Mouse (Mus musculus) testis, adult 2 months (tissue): ENCODE measurements around the gene Klb. TPM values are rescaled to one million over a fixed set of nuclear protein-coding genes. Genes with fewer than 3 reads are reported as not detected.

Experiments
- H3K27ac ChIP-seq: fragments of 200-500 bp; 2 replicates; pipeline ENCODE4 v1.5.1; 2012; ENCODE audit warnings: low read depth, low read length; ENCODE audit not compliant: control insufficient read depth, insufficient read depth
- H3K27me3 ChIP-seq: fragments of 200-500 bp; 2 replicates; pipeline ENCODE4 v1.6.1; 2012; ENCODE audit warnings: mild to moderate bottlenecking, low read length, moderate library complexity; ENCODE audit not compliant: control insufficient read depth, insufficient read depth
- H3K36me3 ChIP-seq: fragments of 200-500 bp; 2 replicates; pipeline ENCODE4 v1.6.1; 2012; ENCODE audit warnings: mild to moderate bottlenecking, low read length; ENCODE audit not compliant: control insufficient read depth, insufficient read depth
- H3K4me1 ChIP-seq: fragments of 200-500 bp; 2 replicates; pipeline ENCODE4 v1.6.1; 2012; ENCODE audit warnings: low read length; ENCODE audit not compliant: control insufficient read depth, insufficient read depth
- H3K4me3 ChIP-seq: fragments of 200-500 bp; 2 replicates; pipeline ENCODE4 v1.5.1; 2012; ENCODE audit warnings: low read depth, mild to moderate bottlenecking, low read length, moderate library complexity, mixed read lengths; ENCODE audit not compliant: control insufficient read depth
- CTCF ChIP-seq: fragments of 200-500 bp; IDR thresholded peaks from 2 replicates; pipeline ENCODE4 v1.5.1; 2012; ENCODE audit warnings: low read depth, mild to moderate bottlenecking, inconsistent platforms, low read length, moderate library complexity; ENCODE audit not compliant: control insufficient read depth, insufficient read depth, insufficient replicate concordance
- POLR2A ChIP-seq: fragments of 200-500 bp; IDR thresholded peaks from 2 replicates; pipeline ENCODE4 v1.6.1; 2012; ENCODE audit warnings: low read depth, mild to moderate bottlenecking, inconsistent platforms, low read length, moderate library complexity; ENCODE audit not compliant: control insufficient read depth
- polyA plus RNA-seq: library from polyadenylated mRNA; depleted of rRNA; stranded (reverse); fragments of >200 nt; gene quantifications from 2 replicates; pipeline ENCODE4 v1.2.3, GENCODE M21; 2012

Gene Klb
- polyA plus RNA-seq, 1 experiment = 0.65 TPM

GRCm38 (mm10) chr5:65371551-65371950 lies 23.4 kb downstream of the Klb start:
- Histone ChIP-seq H3K27me3 (no peaks in the 10 kb centered on the region), H3K36me3 (no peaks in the 10 kb centered on the region), H3K4me1 (no peaks in the 10 kb centered on the region), H3K4me3 (peak overlapping the region; percentile 48; the same call in 1 of the 2 replicates), H3K27ac (no peak overlapping the region)
- TF ChIP-seq POLR2A (no peak), CTCF (no peak)

DNA sequence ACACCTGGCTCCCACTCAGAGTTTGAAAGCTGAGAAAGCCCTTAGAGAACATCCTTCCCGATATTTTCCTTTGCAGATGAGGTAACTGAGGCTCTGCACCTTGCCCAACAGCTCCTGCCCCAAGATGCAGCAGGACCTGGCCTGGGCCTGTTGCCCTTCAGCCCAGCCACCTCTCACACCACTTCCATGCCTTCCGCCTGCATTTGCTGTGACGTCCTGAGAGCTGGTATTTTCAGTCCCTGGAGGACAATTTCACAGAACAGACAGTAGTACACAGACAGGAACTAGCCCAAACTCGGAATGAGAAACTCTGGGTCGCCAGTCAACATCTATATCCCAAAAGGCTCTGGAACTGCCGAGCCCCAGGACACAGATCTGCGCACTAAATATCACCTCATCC lies 26.6 kb downstream of the Klb start:
- Histone ChIP-seq H3K4me1 (no peaks in the 10 kb centered on the region), H3K4me3 (no peak overlapping the region), H3K27ac (no peak overlapping the region), H3K27me3 (no peaks in the 10 kb centered on the region), H3K36me3 (no peaks in the 10 kb centered on the region)
- TF ChIP-seq POLR2A = no peak

GRCm38 (mm10) chr5:65385704-65386103 lies 37.6 kb downstream of the Klb start:
- no peak for TF ChIP-seq CTCF
- TF ChIP-seq POLR2A = no peak
- Histone ChIP-seq H3K27ac (no peak overlapping the region), H3K36me3 (peaks cover 3% of the 10 kb centered on the region), H3K27me3 (no peaks in the 10 kb centered on the region), H3K4me1 (peaks cover 2% of the 10 kb centered on the region), H3K4me3 (no peak overlapping the region)

DNA sequence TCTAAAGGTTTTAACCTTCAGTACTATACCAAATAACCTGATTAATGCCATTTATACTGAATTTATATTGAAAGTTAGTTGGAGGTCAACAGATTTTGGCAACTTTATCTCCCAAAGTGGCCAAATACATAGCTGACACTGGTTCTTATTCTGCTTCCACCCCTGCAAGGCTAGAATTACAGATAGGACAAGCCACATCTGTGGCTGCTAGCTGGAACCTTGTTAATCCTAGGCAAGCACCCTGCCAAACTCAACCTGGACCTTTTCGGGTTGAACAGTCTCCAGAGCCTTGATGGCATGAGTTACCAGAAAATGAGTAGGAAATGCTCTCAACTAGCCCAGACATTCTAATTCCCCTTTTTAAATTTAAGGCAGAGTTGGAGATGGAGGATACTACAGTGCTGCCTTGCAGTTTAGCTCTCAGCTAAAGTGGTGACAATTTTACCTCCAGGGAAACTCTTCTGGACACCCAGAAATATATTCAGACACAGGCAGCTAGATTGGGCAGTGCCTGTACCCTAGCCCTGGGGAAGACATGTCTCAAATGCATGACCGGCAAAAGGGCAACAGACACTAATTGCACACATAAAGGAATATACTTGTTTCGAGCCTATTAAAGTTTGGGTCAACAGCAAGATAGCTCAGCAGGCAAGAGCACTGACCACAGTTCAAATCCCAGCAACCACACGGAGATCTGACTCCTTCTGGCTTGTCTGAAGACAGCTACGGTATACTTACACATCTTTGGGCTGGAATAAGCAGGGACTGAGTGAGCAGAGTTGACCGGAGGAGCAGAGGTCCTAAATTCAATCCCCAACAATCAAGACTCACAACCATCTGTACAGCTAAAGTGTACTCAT lies 39.1 kb downstream of the Klb start:
- TF ChIP-seq CTCF = no peak
- H3K36me3 ChIP-seq = peaks cover 3% of the 10 kb centered on the region
- peaks cover 2% of the 10 kb centered on the region for H3K4me1 ChIP-seq
- H3K27me3 ChIP-seq = no peaks in the 10 kb centered on the region
- H3K27ac ChIP-seq = no peak overlapping the region
- no peak overlapping the region for H3K4me3 ChIP-seq

GRCm38 (mm10) chr5:65390648-65391644 lies 42.8 kb downstream of the Klb start, which contains the start of the genes Rpl9 and Lias:
Gene Rpl9 (minus strand): TSS chr5:65391444.
Gene Lias (plus strand): TSS chr5:65391497.
- no peak for TF ChIP-seq CTCF
- peak; percentile 97 for TF ChIP-seq POLR2A
- Histone ChIP-seq H3K27ac (peak within 1 kb of the TSS; percentile 88), H3K4me1 (peaks cover 2% of the 10 kb centered on the region), H3K36me3 (peaks cover 3% of the 10 kb centered on the region), H3K27me3 (no peaks in the 10 kb centered on the region), H3K4me3 (peak within 1 kb of the TSS; percentile 95)

DNA sequence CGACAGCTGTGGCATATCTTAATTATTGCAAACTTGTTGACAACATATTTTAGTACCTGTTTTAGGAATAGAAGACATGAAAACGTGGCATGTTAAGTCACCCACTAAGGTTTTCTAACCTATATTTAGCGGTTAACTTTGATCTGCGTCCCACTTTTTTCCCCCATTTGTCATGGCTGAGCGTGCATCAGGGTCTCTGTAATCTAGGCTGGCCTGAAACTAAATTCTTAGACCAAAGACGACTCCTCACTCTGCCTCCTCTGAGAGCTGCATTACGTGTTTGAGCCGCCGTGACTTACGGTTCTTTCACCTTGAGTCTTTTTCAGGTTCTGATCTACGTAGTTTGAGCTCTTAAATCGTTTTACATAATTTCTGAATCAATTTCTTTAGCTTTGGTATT lies 43.6 kb downstream of the Klb start:
- Histone ChIP-seq H3K36me3 (peaks cover 3% of the 10 kb centered on the region), H3K27ac (peak overlapping the region; percentile 86), H3K4me3 (peak overlapping the region; percentile 95), H3K4me1 (peaks cover 2% of the 10 kb centered on the region), H3K27me3 (no peaks in the 10 kb centered on the region)
- TF ChIP-seq CTCF = no peak
- no peak for TF ChIP-seq POLR2A

DNA sequence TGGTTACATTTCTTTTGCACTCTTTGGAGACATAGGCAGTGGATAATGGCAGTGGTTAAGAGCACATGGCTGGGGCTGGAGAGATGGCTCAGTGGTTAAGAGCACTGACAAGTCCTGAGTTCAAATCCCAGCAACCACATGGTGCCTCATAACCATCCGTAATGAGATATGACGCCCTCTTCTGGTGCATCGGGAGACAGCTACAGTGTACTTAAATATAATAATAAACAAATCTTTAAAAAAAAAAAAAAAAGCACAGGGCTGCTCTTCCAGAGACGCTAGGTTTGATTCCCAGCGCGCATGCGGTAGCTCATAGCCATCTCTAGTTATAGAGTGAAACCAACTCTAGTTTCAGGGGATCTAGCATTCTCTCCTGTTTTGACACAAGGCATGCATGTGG lies 46.3 kb downstream of the Klb start:
- no peaks in the 10 kb centered on the region for H3K36me3 ChIP-seq
- no peak for TF ChIP-seq POLR2A
- no peak for TF ChIP-seq CTCF
- H3K4me3 ChIP-seq = no peak overlapping the region
- H3K4me1 ChIP-seq = peaks cover 2% of the 10 kb centered on the region
- no peak overlapping the region for H3K27ac ChIP-seq
- no peaks in the 10 kb centered on the region for H3K27me3 ChIP-seq
